Mouse (Mus musculus) limb, embryonic 14.5 days (tissue): Measurements from ENCODE around the gene Zfp422. TPM values are rescaled to one million over a fixed set of nuclear protein-coding genes. Genes with fewer than 3 reads are reported as not detected.
"Not testable (repeated sequence)": the region's sequence is repeated elsewhere in the genome, so short reads cannot be mapped to it uniquely, and the experiment has no call there.

Experiments
- ATAC-seq: fragments of 200-750 bp; cut with Nextera tagmentation; 2 replicates; pipeline ENCODE4 v1.8.0; 2017; ENCODE audit warnings: low read depth, moderate number of reproducible peaks, moderate TSS enrichment; ENCODE audit not compliant: low FRiP score
- DNase-seq: peaks from one replicate; pipeline ENCODE4 v3.0.0-alpha.2; 2015; ENCODE audit warnings: low spot score
- H3K27ac ChIP-seq: fragments of 300-500 bp; sonication (generic); replicated peaks from 2 replicates; pipeline ENCODE4 v1.5.1; 2014; ENCODE audit warnings: low read depth, mild to moderate bottlenecking, low read length, moderate library complexity, mixed read lengths
- H3K27me3 ChIP-seq: fragments of 300-500 bp; sonication (generic); 2 replicates; pipeline ENCODE4 v1.6.1; 2014; ENCODE audit warnings: low read length, mixed read lengths; ENCODE audit not compliant: control insufficient read depth, insufficient read depth
- H3K36me3 ChIP-seq: fragments of 300-500 bp; sonication (generic); 2 replicates; pipeline ENCODE4 v1.6.1; 2014; ENCODE audit warnings: mild to moderate bottlenecking, low read length, moderate library complexity, mixed read lengths; ENCODE audit not compliant: control insufficient read depth, insufficient read depth
- H3K4me1 ChIP-seq: fragments of 300-500 bp; sonication (generic); 2 replicates; pipeline ENCODE4 v1.6.1; 2014; ENCODE audit warnings: antibody characterized with exemption, low read length, mixed read lengths; ENCODE audit not compliant: control insufficient read depth, insufficient read depth
- H3K4me2 ChIP-seq: fragments of 300-500 bp; sonication (generic); replicated peaks from 2 replicates; pipeline ENCODE4 v1.6.1; 2014; ENCODE audit warnings: low read depth, mild to moderate bottlenecking, low read length, moderate library complexity; ENCODE audit not compliant: severe bottlenecking
- H3K4me3 ChIP-seq: fragments of 300-500 bp; sonication (generic); replicated peaks from 2 replicates; pipeline ENCODE4 v1.5.1; 2014; ENCODE audit warnings: low read length
- H3K9ac ChIP-seq: fragments of 300-500 bp; sonication (generic); 2 replicates; pipeline ENCODE4 v1.6.1; 2014; ENCODE audit warnings: mild to moderate bottlenecking, low read depth, low read length, moderate library complexity; ENCODE audit not compliant: severe bottlenecking
- H3K9me3 ChIP-seq: fragments of 300-500 bp; sonication (generic); 2 replicates; pipeline ENCODE4 v1.6.1; 2016; ENCODE audit warnings: low read length; ENCODE audit not compliant: control insufficient read depth
- POLR2A ChIP-seq: fragments of 200-500 bp; IDR thresholded peaks from 2 replicates; pipeline ENCODE4 v1.8.0; 2012; ENCODE audit warnings: inconsistent platforms, mild to moderate bottlenecking, moderate library complexity, borderline replicate concordance; ENCODE audit not compliant: insufficient read depth, insufficient read length; ENCODE audit errors: extremely low read depth
- WGBS: fragments of 180-500 bp; shearing (Covaris S2); extraction: QIAGEN DNeasy Blood & Tissue Kit; methylation state at CpG from one replicate; pipeline ENCODE4 v1.1.7; 2014; 5-methylcytosine and 5-hydroxymethylcytosine counted together
- polyA plus RNA-seq, 2 experiments: library from polyadenylated mRNA; depleted of rRNA in 1 of 2; stranded (reverse) in 1 of 2; unstranded in 1 of 2; fragments of >200 nt; fragmentation: Nextera tagmentation in 1 of 2; extraction: Ambion mirVana in 1 of 2; gene quantifications; 2 replicates each; pipeline versions ENCODE4 v1.2.1 to v1.2.3; 2012 to 2014

Gene Zfp422
- polyA plus RNA-seq, 2 experiments, result 109 to 166 TPM

GRCm38 (mm10) chr6:116633741-116634695 is 5.2 kb upstream of the Zfp422 start:
- 89% methylated on average over 17 of the region's 17 CpGs for WGBS
- Histone ChIP-seq H3K4me2 (no peak overlapping the region), H3K4me3 (no peak overlapping the region), H3K36me3 (no peaks in the 10 kb centered on the region), H3K9me3 (no peaks in the 10 kb centered on the region), H3K4me1 (no peaks in the 10 kb centered on the region), H3K27me3 (no peaks in the 10 kb centered on the region), H3K27ac (no peak overlapping the region), H3K9ac (no peak overlapping the region)
- no peak for TF ChIP-seq POLR2A
- DNase-seq, result no peak
- no peak for ATAC-seq

GRCm38 (mm10) chr6:116632129-116632528 is 3.3 kb upstream of the Zfp422 start:
- H3K9ac ChIP-seq, result no peak overlapping the region
- ATAC-seq, result no peak
- H3K4me2 ChIP-seq, result no peak overlapping the region
- H3K27me3 ChIP-seq, result no peaks in the 10 kb centered on the region
- no peak for TF ChIP-seq POLR2A
- 0 out of 2 replicates have a peak, but pooled peaks cover 2% of the 10 kb centered on the region for H3K4me1 ChIP-seq
- H3K9me3 ChIP-seq, result no peaks in the 10 kb centered on the region
- H3K36me3 ChIP-seq, result no peaks in the 10 kb centered on the region
- H3K27ac ChIP-seq, result no peak overlapping the region
- H3K4me3 ChIP-seq, result no peak overlapping the region
- WGBS, result 55% methylated on average over 1 of the region's 1 CpGs
- peak; percentile 66 for DNase-seq

- no peak overlapping the region for H3K4me3 ChIP-seq
- no peak overlapping the region for H3K4me2 ChIP-seq
- ATAC-seq, result no peak
- DNase-seq, result no peak
- H3K36me3 ChIP-seq, result peaks cover 8% of the 10 kb centered on the region; the same call in 1 of the 2 replicates
- no peak overlapping the region for H3K27ac ChIP-seq
- 87% methylated on average over 10 of the region's 10 CpGs for WGBS
- H3K4me1 ChIP-seq, result 0 out of 2 replicates have a peak, but pooled peaks cover 2% of the 10 kb centered on the region
- H3K27me3 ChIP-seq, result no peaks in the 10 kb centered on the region
- no peak overlapping the region for H3K9ac ChIP-seq
- no peak for TF ChIP-seq POLR2A
- H3K9me3 ChIP-seq, result no peaks in the 10 kb centered on the region
Measured at GRCm38 (mm10) chr6:116629766-116630165, 967 bp upstream of the Zfp422 start.

GRCm38 (mm10) chr6:116628095-116628494 is 704 bp downstream of the Zfp422 start:
- peaks cover 18% of the 10 kb centered on the region for H3K36me3 ChIP-seq
- TF ChIP-seq POLR2A, result no peak
- peak overlapping the region; percentile 93 for H3K9ac ChIP-seq
- 12% methylated on average over 9 of the region's 9 CpGs for WGBS
- H3K4me2 ChIP-seq, result peak overlapping the region; percentile 74
- no peaks in the 10 kb centered on the region for H3K9me3 ChIP-seq
- ATAC-seq, result no peak
- peak overlapping the region; percentile 61 for H3K4me3 ChIP-seq
- DNase-seq, result no peak
- peak overlapping the region; percentile 84 for H3K27ac ChIP-seq
- H3K4me1 ChIP-seq, result 0 out of 2 replicates have a peak, but pooled peaks cover 2% of the 10 kb centered on the region
- no peaks in the 10 kb centered on the region for H3K27me3 ChIP-seq

GRCm38 (mm10) chr6:116626417-116626816 is 2.4 kb downstream of the Zfp422 start:
- WGBS, result 98% methylated on average over 9 of the region's 9 CpGs
- not testable (repeated sequence) for H3K4me3 ChIP-seq, H3K4me1 ChIP-seq, H3K27ac ChIP-seq, ATAC-seq, H3K9me3 ChIP-seq, H3K9ac ChIP-seq, DNase-seq, H3K4me2 ChIP-seq, H3K27me3 ChIP-seq
- peaks cover 18% of the 10 kb centered on the region for H3K36me3 ChIP-seq
